Mouse (Mus musculus): ENCODE data around the gene Eif3a. TPM values are rescaled to one million over a fixed set of nuclear protein-coding genes. Genes with fewer than 3 reads are reported as not detected.

Gene Eif3a
- total RNA-seq, 2 experiments from 2014 or later, result 89.5 to 96.3 TPM

DNA sequence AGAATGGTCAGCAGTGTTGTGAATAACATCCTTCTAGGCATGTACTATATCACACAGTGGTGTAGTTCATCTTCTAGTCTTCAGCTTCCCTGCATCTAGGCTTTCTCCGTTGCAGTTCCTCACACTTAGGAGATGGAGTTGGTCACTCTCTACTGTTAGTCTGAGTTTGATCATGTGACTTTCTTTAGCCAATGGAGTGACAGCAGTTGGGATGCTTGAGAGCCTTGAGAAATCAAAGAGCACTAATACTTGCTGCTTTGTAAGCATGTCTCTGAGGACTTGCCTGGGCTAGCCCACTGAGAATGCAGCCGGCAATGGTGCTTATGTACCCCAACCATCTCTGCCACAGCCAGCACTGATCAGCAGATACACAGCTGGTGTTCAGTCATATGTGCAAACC lies 77.9 kb downstream of the Eif3a start:
- no peak for DNase-seq (ENCODE audit: extremely low spot score in 1 of 2, low spot score in 2 of 2)
- intact Hi-C loops (cut with DNase I), result no loop called here
- H3K27ac ChIP-seq, result no peak overlapping the region
- TF ChIP-seq CTCF (IDR thresholded peaks at IDR 0.05), result no peak
- no peak overlapping the region for H3K4me3 ChIP-seq

Small RNA genes lying within 50 kb of the gene (microRNA-seq; reads per million reads assigned to microRNA genes)
- gene mmu-mir-3084-1, result 0 reads per million in 2 experiments

Other genes starting within 250 kb of the Eif3a start
- 10 to 100 TPM; 53.3 to 53.6 TPM for gene Cacul1, start 209.6 kb downstream of the Eif3a start, total RNA-seq (2021)
- gene Nanos1, start 34.7 kb downstream of the Eif3a start, total RNA-seq (2021), result 10 to 100 TPM; 22.1 to 22.8 TPM
- gene Fam45a, start 20.9 kb upstream of the Eif3a start, total RNA-seq (2021), result 10 to 100 TPM; 37.3 to 38.1 TPM
- gene Sfxn4, start 70.8 kb upstream of the Eif3a start, total RNA-seq (2021), result 10 to 100 TPM; 14.7 to 15.2 TPM
- gene Prdx3, start 83.9 kb upstream of the Eif3a start, total RNA-seq (2021), result 10 to 100 TPM; 66.7 to 67.0 TPM
- 10 to 100 TPM; 18.2 to 18.5 TPM for gene Grk5, start 99.1 kb upstream of the Eif3a start, total RNA-seq (2021)

Measured in left cerebral cortex, adult 2 months (tissue).